Mouse (Mus musculus) ES-Bruce4 (cell line): ENCODE results near the gene Dhrs13.

ENCODE experiments used
- CTCF ChIP-seq: IDR thresholded peaks from one replicate; pipeline ENCODE4 v1.8.1; 2011; ENCODE audit warnings: low read depth, low read length
- EP300 ChIP-seq: IDR thresholded peaks from 2 replicates; pipeline ENCODE4 v1.6.1; 2011; ENCODE audit warnings: low read depth, low read length; ENCODE audit not compliant: insufficient read depth

GRCm38 (mm10) chr11:78065906-78066305, 33.8 kb downstream of the Dhrs13 start:
- TF ChIP-seq CTCF: no peak
- no peak for TF ChIP-seq EP300
